In genomic region chr17:72904873-72905272, GRCm38 (mm10) we compare ENCODE assay signal across 15 mouse cellular contexts.
"Had no signal": no experiment of that assay in that cellular context is flagged by ENCODE, and none has a peak within 500 bp of the region (broad histone marks: within the 10 kb centered on the region; RNA-seq: fewer than 3 reads in every experiment).

No protein-coding gene starts in this region.

- H3K4me2 ChIP-seq: liver, embryonic 15.5 days; lung, embryonic 14.5 days; midbrain, embryonic 11.5 days; midbrain, embryonic 13.5 days; midbrain, embryonic 15.5 days; neural tube, embryonic 12.5 days; stomach, embryonic 15.5 days had no signal

- DNase-seq: lung, embryonic 14.5 days; lung, postnatal 10 days; right cerebral cortex, postnatal 14 days; thymus, adult 2 months; thymus, postnatal 25 days had no signal

- H3K9me3 ChIP-seq: liver, embryonic 15.5 days; megakaryocyte, embryonic 14.5 days; midbrain, embryonic 13.5 days; midbrain, embryonic 15.5 days; neural tube, embryonic 12.5 days; stomach, embryonic 15.5 days had no signal

- ATAC-seq: midbrain, embryonic 13.5 days; midbrain, embryonic 15.5 days had no signal

- H3K36me3 ChIP-seq: liver, embryonic 15.5 days; midbrain, embryonic 13.5 days; midbrain, embryonic 15.5 days; neural tube, embryonic 12.5 days; stomach, embryonic 15.5 days had no signal

- H3K27ac ChIP-seq: liver, embryonic 15.5 days; macrophage; midbrain, embryonic 13.5 days; midbrain, embryonic 15.5 days; neural tube, embryonic 12.5 days; stomach, embryonic 15.5 days; stomach, postnatal 0 days had no signal

- H3K4me3 ChIP-seq: liver, embryonic 15.5 days; megakaryocyte, embryonic 14.5 days; midbrain, embryonic 13.5 days; midbrain, embryonic 15.5 days; neural tube, embryonic 12.5 days; stomach, embryonic 15.5 days had no signal

- H3K27me3 ChIP-seq: liver, embryonic 15.5 days; midbrain, embryonic 13.5 days; midbrain, embryonic 15.5 days; neural tube, embryonic 12.5 days; stomach, embryonic 15.5 days had no signal

- H3K9ac ChIP-seq: liver, embryonic 15.5 days; liver, postnatal 0 days; lung, embryonic 14.5 days; midbrain, embryonic 13.5 days; midbrain, embryonic 15.5 days; neural tube, embryonic 12.5 days; stomach, embryonic 15.5 days had no signal

- H3K4me1 ChIP-seq: liver, embryonic 15.5 days; megakaryocyte, embryonic 14.5 days; midbrain, embryonic 13.5 days; midbrain, embryonic 15.5 days; neural tube, embryonic 12.5 days had no signal
